Mouse (Mus musculus) neural tube, embryonic 12.5 days (tissue): Measurements from ENCODE around the gene AW209491. TPM values are rescaled to one million over a fixed set of nuclear protein-coding genes. Genes with fewer than 3 reads are reported as not detected.

Source experiments
- polyA plus RNA-seq: library from polyadenylated mRNA; unstranded; fragments of >200 nt; fragmentation: Nextera tagmentation; extraction: Ambion mirVana; gene quantifications from 2 replicates; pipeline ENCODE4 v1.2.1, GENCODE M21; 2016

The AW209491 gene
- polyA plus RNA-seq, 1 experiment from 2014 or later: 31.4 TPM

Other genes starting within 250 kb of the AW209491 start
- 22.9 and 25.4 TPM in 2 replicates for gene Hecw1, start 106.9 kb upstream of the AW209491 start, polyA plus RNA-seq
- 115 and 117 TPM in 2 replicates for gene Mrpl32, start 17.0 kb upstream of the AW209491 start, polyA plus RNA-seq
- 179 and 181 TPM in 2 replicates for gene Psma2, start 16.9 kb upstream of the AW209491 start, polyA plus RNA-seq